Mouse (Mus musculus): ENCODE measurements around the gene Spib. TPM values are rescaled to one million over a fixed set of nuclear protein-coding genes. Genes with fewer than 3 reads are reported as not detected.
A peak's percentile ranks its signal among the peaks of the same experiment; 100 is the strongest.

The Spib gene
- under 1 TPM; 0.26 to 0.27 TPM for total RNA-seq (2021)
- long read RNA-seq, experiment 1: 0 reads
- long read RNA-seq, experiment 2: 0 reads

DNA sequence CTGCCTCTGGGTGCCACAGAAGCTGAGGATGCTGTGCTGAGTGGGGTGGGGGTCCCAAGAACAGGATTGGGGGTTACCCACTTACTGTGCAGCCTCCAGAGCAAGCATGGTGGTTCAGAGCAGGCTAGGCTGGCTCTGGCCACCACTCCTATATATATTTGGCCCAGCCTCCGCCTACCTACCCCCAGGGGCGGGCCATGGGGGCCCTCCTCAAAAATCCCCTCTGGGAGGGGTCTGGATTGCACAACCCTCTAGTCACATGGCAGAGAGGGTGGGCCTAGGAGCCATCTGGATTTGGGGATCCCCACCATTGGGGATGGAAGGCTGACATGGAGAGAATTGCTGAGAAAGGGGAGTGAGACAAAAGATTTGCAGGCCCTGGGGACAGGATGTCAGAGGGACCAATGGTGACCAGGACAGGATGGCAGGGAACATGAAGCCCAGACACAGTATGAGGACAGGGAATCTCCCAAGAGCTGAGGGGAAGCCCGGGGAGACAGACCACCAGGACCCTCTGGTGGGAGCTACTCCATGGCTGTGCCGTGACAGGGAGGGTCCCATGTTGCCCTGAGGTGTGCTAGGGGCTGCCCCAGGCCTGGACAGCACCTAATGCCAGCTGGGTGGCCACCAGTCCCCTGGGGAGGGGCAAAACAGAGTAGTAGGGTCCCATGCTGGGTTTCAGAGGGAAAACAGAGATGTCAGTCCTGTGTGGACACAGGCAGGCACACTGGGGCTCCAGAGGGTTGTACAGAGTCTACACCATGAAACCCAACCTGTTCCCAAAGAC is at the start of gene Spib:
Gene Spib, minus strand, starts transcription at position 126 of the 787 bp plus-strand sequence.
- peak in 1 of 2 experiments; percentile 8 for DNase-seq (ENCODE audit: low spot score in 2 of 2)

- no peak for DNase-seq (ENCODE audit: low spot score in 2 of 2)
Measured at GRCm38 (mm10) chr7:44581637-44582036, 49.8 kb upstream of the Spib start.

GRCm38 (mm10) chr7:44576333-44576844 is 44.5 kb upstream of the Spib start:
- no peak for DNase-seq (ENCODE audit: low spot score in 2 of 2)

DNA sequence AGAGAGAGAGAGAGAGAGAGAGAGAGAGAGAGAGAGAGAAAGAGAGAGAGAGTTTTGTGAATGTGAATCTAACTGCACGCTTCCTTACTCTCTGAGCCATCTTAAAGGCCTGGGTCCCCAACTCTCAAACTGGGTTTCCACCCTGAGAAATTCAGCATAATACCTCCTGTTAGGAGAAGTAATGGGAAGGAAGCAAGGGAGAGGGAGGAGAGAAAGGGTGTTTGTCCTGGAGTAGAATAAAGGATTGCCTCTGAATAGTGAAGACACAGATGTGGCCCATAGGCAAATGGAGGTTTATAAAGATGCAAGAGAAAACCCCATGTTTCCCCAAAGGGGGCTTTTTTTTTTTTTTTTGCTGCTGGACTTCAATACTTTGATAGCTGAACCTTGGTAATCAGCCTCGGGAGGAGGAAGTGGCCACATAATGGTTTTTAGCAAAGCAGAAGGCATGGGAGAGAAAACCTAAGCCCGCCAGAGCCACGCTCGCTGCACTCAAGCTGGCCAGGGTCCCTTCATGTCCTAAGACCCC is 41.1 kb upstream of the Spib start:
- no peak for DNase-seq (ENCODE audit: low spot score in 2 of 2)

DNA sequence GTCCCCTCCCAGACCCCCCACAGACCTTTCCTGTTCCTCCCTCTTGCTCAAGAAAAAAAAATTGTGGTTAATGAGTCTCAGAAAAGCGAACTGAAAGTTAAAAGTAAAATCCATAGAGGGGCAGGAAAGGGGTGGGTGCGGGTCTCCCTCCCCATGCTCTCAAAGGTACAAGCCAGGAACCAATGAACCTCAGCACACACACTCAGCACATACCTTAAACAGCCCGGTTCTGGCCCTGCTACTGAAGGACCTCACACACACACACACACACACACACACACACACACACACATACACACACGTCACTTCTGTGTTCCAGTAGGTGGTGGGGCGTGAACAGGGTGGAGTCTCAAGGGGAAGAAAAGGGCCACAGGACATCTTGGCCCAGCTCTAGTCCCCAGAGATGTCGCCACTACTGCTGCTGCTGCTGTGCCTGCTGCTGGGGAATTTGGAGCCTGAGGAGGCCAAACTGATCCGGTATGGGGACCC is 40.4 kb upstream of the Spib start, which contains the start of gene Napsa:
Gene Napsa, plus strand, starts transcription at position 168 of the 489 bp plus-strand sequence.
- DNase-seq (ENCODE audit: low spot score in 2 of 2): no peak

GRCm38 (mm10) chr7:44571811-44572210 is 39.9 kb upstream of the Spib start:
- DNase-seq (ENCODE audit: low spot score in 2 of 2): no peak

- no peak for DNase-seq (ENCODE audit: low spot score in 2 of 2)
Measured at GRCm38 (mm10) chr7:44570989-44571388, 39.1 kb upstream of the Spib start.

- no peak for DNase-seq (ENCODE audit: low spot score in 2 of 2)
Measured at GRCm38 (mm10) chr7:44568803-44569202, 36.9 kb upstream of the Spib start.

DNA sequence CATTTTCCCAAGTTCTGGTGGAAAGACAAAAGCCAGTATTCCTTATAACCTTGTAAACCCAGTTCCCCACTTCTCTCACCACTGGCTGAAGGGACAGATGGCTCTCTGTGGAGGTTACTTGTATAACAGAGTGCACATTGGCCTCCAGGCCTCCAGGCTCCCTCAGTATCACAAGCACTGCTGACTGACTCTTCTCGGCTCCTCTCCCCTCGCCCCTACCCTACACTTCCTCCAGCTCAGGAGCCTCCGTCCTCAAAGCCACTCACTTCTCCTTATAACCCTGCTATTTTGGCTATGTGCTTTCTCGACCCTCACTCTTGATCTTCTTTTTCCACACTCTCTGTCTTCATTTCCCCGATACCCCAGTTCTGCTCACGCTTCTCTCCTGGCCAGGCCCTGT is 33.5 kb upstream of the Spib start:
- DNase-seq (ENCODE audit: low spot score in 2 of 2): no peak

DNA sequence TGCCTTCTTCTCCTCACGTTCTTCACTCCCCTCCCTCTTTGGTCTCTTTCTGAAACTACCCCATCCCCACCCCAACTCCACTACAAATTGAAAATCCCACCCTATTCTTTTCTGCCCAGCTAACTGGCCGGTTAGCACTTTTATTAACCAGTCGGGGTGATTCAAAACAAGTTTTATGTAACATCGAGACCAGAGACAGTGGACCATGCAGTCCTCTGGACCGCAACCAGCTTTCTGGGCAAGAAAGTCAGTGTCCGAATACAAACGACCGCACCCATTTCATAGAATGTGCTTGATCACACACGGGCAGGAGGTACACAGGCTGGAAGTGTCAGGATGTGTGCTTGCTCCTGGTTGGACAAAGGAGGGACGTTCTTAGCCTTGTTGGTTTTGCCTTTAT is 32.6 kb upstream of the Spib start:
- no peak for DNase-seq (ENCODE audit: low spot score in 2 of 2)

DNA sequence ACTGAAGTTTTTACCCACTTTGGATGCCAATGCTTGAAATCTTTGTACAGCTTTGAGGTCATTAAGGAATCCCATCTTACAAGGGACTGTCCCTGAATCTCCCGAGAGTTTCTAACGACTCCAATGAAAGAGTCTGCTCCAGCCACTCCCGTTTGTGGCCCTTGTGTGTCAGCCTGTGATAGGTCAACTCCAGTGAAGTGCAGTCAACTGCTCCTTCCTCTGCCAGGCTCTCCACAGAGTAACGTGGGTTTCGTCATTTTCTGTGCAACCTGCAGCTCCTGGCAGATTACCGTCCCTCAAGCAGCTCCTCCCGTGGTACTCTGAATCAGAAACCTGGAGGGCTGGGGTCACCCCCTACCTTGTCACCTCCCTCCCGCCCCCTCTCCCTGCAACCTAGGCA is 31.4 kb upstream of the Spib start:
- DNase-seq (ENCODE audit: low spot score in 2 of 2): no peak

GRCm38 (mm10) chr7:44560435-44561400 is 28.8 kb upstream of the Spib start:
- peak; percentile 62 to 66 for DNase-seq (ENCODE audit: low spot score in 2 of 2)

DNA sequence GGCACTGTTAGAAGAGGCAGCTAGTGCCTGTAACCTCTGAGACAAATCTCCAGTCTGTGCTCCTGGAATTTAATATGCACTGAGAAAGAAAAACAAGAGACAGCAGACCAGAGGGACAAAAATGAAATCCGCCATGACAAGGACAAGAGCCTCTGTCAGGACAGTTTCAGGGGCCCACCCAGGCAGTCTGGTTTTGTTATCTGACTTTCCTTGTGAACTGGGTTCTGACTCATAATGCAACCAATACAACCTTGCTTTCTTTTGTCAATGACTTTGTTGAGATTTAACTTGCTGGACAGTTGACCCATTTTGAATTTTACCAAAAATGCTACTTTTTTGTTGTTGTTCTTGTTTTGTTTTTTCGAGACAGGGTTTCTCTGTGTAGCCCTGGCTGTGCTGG is 25.8 kb upstream of the Spib start:
- DNase-seq (ENCODE audit: low spot score in 2 of 2): no peak

DNA sequence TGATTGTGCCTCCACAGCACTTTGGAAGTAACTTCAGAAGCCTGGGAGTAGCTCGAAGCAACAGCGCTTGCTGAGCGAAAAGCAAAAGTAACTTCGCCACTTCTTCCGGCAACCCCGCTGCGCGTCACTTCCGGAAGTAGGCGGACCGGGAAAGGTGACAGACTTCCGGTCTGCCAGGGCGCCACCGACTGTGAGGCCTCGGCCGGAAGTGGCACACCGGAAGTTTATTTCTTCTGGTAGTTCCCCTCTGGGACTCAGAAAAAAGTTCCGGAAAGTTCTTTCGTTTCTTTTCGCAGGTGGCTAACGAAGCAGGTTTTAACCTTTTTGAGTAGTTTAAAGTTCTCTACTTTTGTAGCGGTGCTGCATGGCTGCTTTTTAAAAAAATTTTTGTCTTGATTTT is 22.0 kb upstream of the Spib start, which contains the start of gene Nr1h2:
Gene Nr1h2, minus strand, starts transcription at position 126 of the 400 bp plus-strand sequence.
- DNase-seq (ENCODE audit: low spot score in 2 of 2): peak; percentile 92 to 96

GRCm38 (mm10) chr7:44553196-44553764 is 21.4 kb upstream of the Spib start:
- peak; percentile 70 to 88 for DNase-seq (ENCODE audit: low spot score in 2 of 2)

DNA sequence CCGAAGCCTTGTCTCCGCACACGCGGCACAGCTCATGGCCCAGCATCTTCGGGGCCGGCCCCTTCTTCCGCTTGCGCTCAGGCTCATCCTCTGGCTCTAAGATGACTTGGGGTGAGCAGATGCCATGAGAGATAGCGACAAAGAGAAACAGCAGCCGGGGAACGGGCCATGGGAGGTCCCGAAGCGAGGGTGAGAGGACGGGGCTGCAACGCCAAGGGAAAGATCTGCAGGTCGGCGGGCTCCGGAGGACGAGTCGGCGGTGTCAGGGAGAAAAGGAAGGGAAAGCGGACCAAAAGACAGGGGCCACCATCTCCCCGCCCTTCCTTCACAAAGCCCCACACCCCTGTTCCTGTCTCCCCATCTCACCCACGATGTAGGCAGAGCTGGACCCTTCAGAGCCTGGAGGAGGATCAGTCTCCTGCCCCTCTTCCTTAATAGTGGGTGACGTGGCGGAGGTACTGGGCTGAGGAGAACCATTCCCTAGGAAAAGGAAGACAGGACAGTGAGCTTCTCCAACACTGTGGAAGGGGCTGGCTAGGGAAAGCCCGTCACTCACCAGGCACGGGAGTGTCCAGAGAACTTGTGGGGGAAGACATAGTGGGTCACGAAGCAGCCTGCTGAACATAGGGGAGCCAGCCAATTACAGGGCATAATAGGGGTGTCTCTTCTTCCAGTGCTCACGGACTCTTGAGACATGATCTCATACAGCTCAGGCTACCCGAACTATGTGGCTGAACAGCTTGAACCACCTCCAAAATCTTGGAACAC is 20.5 kb upstream of the Spib start:
- DNase-seq (ENCODE audit: low spot score in 2 of 2): no peak

- no peak for DNase-seq (ENCODE audit: low spot score in 2 of 2)
Measured at GRCm38 (mm10) chr7:44551731-44552130, 19.9 kb upstream of the Spib start.

- DNase-seq (ENCODE audit: low spot score in 2 of 2): no peak
Measured at GRCm38 (mm10) chr7:44551301-44551700, 19.4 kb upstream of the Spib start.

DNA sequence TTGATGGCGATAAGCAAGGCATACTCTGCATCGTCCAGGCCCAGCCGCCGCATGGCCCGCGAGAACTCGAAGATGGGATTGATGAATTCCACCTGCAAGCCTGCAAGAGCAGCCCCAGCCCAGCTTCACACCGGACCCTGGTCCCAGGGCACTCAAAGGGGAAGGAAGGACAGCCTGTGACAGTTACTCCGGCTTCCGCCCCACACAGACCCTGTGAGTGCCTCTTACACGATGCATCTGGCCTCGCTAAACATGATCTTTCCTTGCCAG is 18.5 kb upstream of the Spib start:
- no peak for DNase-seq (ENCODE audit: low spot score in 2 of 2)
